Mouse (Mus musculus): ENCODE results near the gene Acap1. TPM values are rescaled to one million over a fixed set of nuclear protein-coding genes. Genes with fewer than 3 reads are reported as not detected.
"Not testable (repeated sequence)": the region's sequence is repeated elsewhere in the genome, so short reads cannot be mapped to it uniquely, and the experiment has no call there.

Acap1 gene
- polyA plus RNA-seq, 1 experiment from 2014 or later = 10.3 TPM

- H3K4me1 ChIP-seq (replicated peaks) = peaks cover 32% of the 10 kb centered on the region
- no peaks in the 10 kb centered on the region for H3K9me3 ChIP-seq (replicated peaks)
- peak overlapping the region; percentile 99 for H3K9ac ChIP-seq
- WGBS = under 1% methylated on average over 61 of the region's 65 CpGs
- peak overlapping the region; percentile 91 for H3K4me3 ChIP-seq
- peak overlapping the region; percentile 97 for H3K27ac ChIP-seq (ENCODE audit: poor library complexity, severe bottlenecking)
- no peaks in the 10 kb centered on the region for H3K27me3 ChIP-seq (replicated peaks)
- peaks cover 38% of the 10 kb centered on the region for H3K36me3 ChIP-seq
- peak; percentile 16 for ATAC-seq (ENCODE audit: insufficient number of reproducible peaks, low FRiP score)
- peak overlapping the region; percentile 81 for H3K4me2 ChIP-seq
Observed at GRCm38 (mm10) chr11:69920266-69921031, 25.1 kb upstream of the Acap1 start.

GRCm38 (mm10) chr11:69919661-69920265 lies 24.4 kb upstream of the Acap1 start:
- H3K27ac ChIP-seq (ENCODE audit: poor library complexity, severe bottlenecking) = peak overlapping the region; percentile 97
- H3K4me1 ChIP-seq (replicated peaks) = peaks cover 38% of the 10 kb centered on the region
- peak overlapping the region; percentile 99 for H3K9ac ChIP-seq
- WGBS = 1% methylated on average over 17 of the region's 17 CpGs
- peaks cover 44% of the 10 kb centered on the region for H3K36me3 ChIP-seq
- ATAC-seq (ENCODE audit: insufficient number of reproducible peaks, low FRiP score) = peak; percentile 55
- H3K9me3 ChIP-seq (replicated peaks) = no peaks in the 10 kb centered on the region
- no peaks in the 10 kb centered on the region for H3K27me3 ChIP-seq (replicated peaks)
- H3K4me2 ChIP-seq = peak overlapping the region; percentile 81
- H3K4me3 ChIP-seq = peak overlapping the region; percentile 91

DNA sequence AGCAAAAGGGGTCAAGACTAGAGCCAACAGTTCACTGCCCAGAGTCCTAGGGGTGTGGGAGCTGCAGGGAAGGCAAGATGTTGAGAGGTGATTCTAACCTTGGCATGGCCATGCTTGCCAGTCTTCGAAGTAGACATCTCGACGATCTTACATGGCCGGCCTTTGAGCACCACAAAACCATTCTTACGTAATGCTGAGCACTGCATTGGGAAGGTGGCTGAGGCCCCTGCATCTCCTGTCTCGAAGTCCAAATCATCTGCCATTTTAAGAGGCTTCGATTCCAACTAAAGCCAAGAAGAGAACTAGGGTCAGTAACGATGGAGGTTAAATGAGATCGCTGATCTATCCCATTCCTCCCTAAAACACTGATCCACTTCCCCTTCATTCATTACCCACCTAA lies 23.7 kb upstream of the Acap1 start:
- Histone ChIP-seq H3K4me1 (replicated peaks) (peaks cover 44% of the 10 kb centered on the region), H3K4me3 (peak overlapping the region; percentile 91), H3K9ac (peak overlapping the region; percentile 99), H3K9me3 (replicated peaks) (no peaks in the 10 kb centered on the region), H3K27me3 (replicated peaks) (no peaks in the 10 kb centered on the region), H3K27ac (ENCODE audit: poor library complexity, severe bottlenecking) (peak overlapping the region; percentile 97), H3K36me3 (peaks cover 45% of the 10 kb centered on the region), H3K4me2 (peak overlapping the region; percentile 81)
- WGBS = 78% methylated on average over 9 of the region's 9 CpGs
- no peak for ATAC-seq (ENCODE audit: insufficient number of reproducible peaks, low FRiP score)

DNA sequence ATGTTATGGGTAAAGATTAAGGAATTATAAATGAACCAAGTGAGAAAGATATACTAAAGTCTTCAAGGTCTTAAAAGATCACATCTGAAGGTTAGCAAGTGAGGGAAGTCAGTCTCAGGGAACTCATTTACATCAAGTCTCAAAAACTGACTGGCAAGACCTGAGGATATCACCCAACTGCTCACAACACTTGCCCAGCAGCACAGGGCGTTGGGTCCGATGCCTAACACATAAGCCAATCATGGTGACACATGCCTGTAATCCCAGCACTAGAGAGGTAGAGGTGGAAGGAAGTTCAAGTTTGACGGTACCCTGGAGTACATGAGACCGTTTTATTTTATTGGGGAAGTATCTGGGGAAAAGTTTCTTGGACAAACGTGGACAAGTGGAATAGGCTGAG lies 22.8 kb upstream of the Acap1 start:
- Histone ChIP-seq H3K4me3 (no peak overlapping the region), H3K27me3 (replicated peaks) (no peaks in the 10 kb centered on the region), H3K36me3 (peaks cover 47% of the 10 kb centered on the region), H3K4me1 (replicated peaks) (peaks cover 49% of the 10 kb centered on the region), H3K4me2 (no peak overlapping the region), H3K9ac (no peak overlapping the region), H3K9me3 (replicated peaks) (no peaks in the 10 kb centered on the region), H3K27ac (ENCODE audit: poor library complexity, severe bottlenecking) (no peak overlapping the region)
- 85% methylated on average over 5 of the region's 5 CpGs for WGBS
- no peak for ATAC-seq (ENCODE audit: insufficient number of reproducible peaks, low FRiP score)

- Histone ChIP-seq H3K9ac (no peak overlapping the region), H3K36me3 (peaks cover 54% of the 10 kb centered on the region), H3K4me1 (replicated peaks) (peaks cover 51% of the 10 kb centered on the region), H3K4me3 (no peak overlapping the region), H3K9me3 (replicated peaks) (no peaks in the 10 kb centered on the region), H3K4me2 (no peak overlapping the region), H3K27ac (ENCODE audit: poor library complexity, severe bottlenecking) (no peak overlapping the region), H3K27me3 (replicated peaks) (no peaks in the 10 kb centered on the region)
- ATAC-seq (ENCODE audit: insufficient number of reproducible peaks, low FRiP score) = no peak
- 83% methylated on average over 8 of the region's 8 CpGs for whole genome bisulfite sequencing
Observed at GRCm38 (mm10) chr11:69917379-69917948, 22.1 kb upstream of the Acap1 start.

DNA sequence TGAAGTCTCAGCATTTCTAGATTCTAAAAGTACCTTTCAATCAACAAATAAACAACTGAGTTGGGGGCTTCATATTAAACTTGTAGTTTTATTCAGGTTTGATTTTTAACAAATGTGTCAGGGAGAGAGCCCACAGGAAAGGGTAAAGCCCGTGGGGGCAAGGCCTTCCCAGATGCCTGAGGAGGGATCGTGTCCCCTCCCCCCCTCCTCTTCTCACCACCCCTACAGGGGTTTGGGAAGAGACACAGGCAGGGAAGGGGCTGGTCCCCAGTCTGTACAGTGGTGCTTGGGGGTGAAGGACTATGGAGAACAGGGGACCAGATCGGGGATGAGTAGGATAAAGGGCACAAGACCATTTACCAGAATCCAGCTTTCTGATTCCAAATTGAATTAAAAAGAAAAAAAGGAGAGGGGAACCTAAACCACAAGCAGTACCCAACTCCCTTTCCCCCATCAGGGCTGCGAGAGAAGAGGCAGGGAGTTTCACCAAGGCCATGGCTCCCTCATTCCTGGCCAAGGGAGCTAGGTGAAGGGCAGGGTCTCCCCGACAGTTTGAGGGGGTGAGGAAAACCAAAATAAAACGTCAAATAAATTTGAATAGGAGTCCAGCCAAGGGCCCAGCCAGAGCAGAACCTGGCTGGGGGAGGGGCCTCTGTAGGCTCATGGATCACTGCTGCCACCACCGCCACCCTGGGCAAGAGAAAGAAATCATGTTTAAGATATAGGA lies 21.5 kb upstream of the Acap1 start:
- Histone ChIP-seq H3K4me2 (0 out of 2 replicates have a peak overlapping the region, but pooled peaks have one; percentile 98), H3K36me3 (peaks cover 60% of the 10 kb centered on the region), H3K4me1 (replicated peaks) (peaks cover 47% of the 10 kb centered on the region)
- H3K4me3 ChIP-seq; ATAC-seq (ENCODE audit: insufficient number of reproducible peaks, low FRiP score); H3K9me3 ChIP-seq (replicated peaks); H3K27ac ChIP-seq (ENCODE audit: poor library complexity, severe bottlenecking); H3K9ac ChIP-seq; H3K27me3 ChIP-seq (replicated peaks): not testable (repeated sequence)
- WGBS = 54% methylated on average over 7 of the region's 7 CpGs

DNA sequence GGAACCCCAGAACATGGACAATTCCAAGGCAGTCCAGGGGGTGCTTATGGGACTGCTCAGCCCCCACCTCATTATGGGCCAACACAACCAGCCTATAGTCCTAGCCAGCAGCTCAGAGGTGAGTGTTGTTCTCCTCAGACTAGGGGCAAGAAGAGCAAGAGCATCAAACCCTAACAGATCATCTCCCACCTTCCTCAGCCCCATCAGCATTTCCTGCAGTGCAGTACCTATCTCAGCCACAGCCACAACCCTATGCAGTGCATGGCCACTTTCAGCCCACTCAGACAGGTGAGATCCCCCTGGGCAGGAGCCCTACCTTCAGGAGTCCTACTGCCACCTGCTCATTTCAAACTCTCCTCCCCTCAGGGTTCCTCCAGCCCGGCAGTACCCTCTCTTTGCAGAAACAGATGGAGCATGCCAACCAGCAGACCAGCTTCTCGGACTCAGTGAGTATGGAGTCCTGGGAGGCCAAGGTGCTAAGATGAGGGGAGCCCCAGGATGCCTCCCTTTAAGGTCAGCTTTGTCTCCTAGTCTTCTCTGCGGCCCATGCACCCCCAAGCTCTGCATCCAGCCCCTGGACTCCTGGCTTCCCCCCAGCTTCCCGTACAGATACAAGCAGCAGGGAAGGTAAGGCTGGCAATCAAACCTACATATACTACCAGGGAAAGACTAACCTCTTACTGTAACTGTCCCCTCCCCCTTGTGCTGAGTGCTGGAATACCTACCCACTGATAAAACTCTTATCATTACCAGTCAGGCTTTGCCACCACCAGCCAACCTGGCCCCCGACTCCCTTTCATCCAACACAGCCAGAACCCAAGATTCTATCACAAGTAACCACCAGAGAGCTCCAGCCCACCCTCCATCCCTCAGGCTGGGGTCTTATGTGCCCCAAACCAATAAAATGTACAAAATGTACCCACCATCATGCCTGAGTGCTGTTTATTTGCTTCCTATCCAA lies 20.6 kb upstream of the Acap1 start:
- no peaks in the 10 kb centered on the region for H3K9me3 ChIP-seq (replicated peaks)
- peak overlapping the region; percentile 92 for H3K4me3 ChIP-seq
- H3K9ac ChIP-seq = 0 out of 2 replicates have a peak overlapping the region, but pooled peaks have one; percentile 3
- peak overlapping the region; percentile 98 for H3K4me2 ChIP-seq
- H3K4me1 ChIP-seq (replicated peaks) = peaks cover 47% of the 10 kb centered on the region
- peaks cover 69% of the 10 kb centered on the region for H3K36me3 ChIP-seq
- H3K27me3 ChIP-seq (replicated peaks) = no peaks in the 10 kb centered on the region
- ATAC-seq (ENCODE audit: insufficient number of reproducible peaks, low FRiP score) = peak; percentile 23; the same call in 1 of the 2 replicates
- WGBS = 53% methylated on average over 5 of the region's 5 CpGs
- H3K27ac ChIP-seq (ENCODE audit: poor library complexity, severe bottlenecking) = peak overlapping the region; percentile 6; the same call in 1 of the 2 replicates

GRCm38 (mm10) chr11:69914917-69915430 lies 19.6 kb upstream of the Acap1 start:
- peak overlapping the region; percentile 98 for H3K4me2 ChIP-seq
- H3K36me3 ChIP-seq = peaks cover 79% of the 10 kb centered on the region
- H3K27me3 ChIP-seq (replicated peaks) = no peaks in the 10 kb centered on the region
- H3K9me3 ChIP-seq (replicated peaks) = no peaks in the 10 kb centered on the region
- 34% methylated on average over 9 of the region's 9 CpGs for WGBS
- peak overlapping the region; percentile 93 for H3K9ac ChIP-seq
- H3K27ac ChIP-seq (ENCODE audit: poor library complexity, severe bottlenecking) = no peak overlapping the region
- ATAC-seq (ENCODE audit: insufficient number of reproducible peaks, low FRiP score) = no peak
- H3K4me1 ChIP-seq (replicated peaks) = peaks cover 47% of the 10 kb centered on the region
- H3K4me3 ChIP-seq = peak overlapping the region; percentile 92

- Histone ChIP-seq H3K9me3 (replicated peaks) (no peaks in the 10 kb centered on the region), H3K4me3 (peak overlapping the region; percentile 92), H3K9ac (peak overlapping the region; percentile 93), H3K4me2 (peak overlapping the region; percentile 98), H3K36me3 (peaks cover 85% of the 10 kb centered on the region), H3K27me3 (replicated peaks) (no peaks in the 10 kb centered on the region), H3K4me1 (replicated peaks) (peaks cover 43% of the 10 kb centered on the region), H3K27ac (ENCODE audit: poor library complexity, severe bottlenecking) (peak overlapping the region; percentile 84)
- WGBS = 2% methylated on average over 17 of the region's 17 CpGs
- no peak for ATAC-seq (ENCODE audit: insufficient number of reproducible peaks, low FRiP score)
Observed at GRCm38 (mm10) chr11:69914372-69914764, 19.0 kb upstream of the Acap1 start.
